Mouse (Mus musculus) stomach, postnatal 0 days (tissue): Measurements from ENCODE around the gene Xpr1.

Source experiments
- CTCF ChIP-seq: IDR thresholded peaks from 2 replicates; pipeline ENCODE4 v1.5.1; 2016; ENCODE audit warnings: antibody characterized with exemption, low read depth, mild to moderate bottlenecking, moderate library complexity
- EP300 ChIP-seq: optimal IDR thresholded peaks from 2 replicates; pipeline ENCODE3; 2016; ENCODE audit warnings: antibody characterized with exemption

DNA sequence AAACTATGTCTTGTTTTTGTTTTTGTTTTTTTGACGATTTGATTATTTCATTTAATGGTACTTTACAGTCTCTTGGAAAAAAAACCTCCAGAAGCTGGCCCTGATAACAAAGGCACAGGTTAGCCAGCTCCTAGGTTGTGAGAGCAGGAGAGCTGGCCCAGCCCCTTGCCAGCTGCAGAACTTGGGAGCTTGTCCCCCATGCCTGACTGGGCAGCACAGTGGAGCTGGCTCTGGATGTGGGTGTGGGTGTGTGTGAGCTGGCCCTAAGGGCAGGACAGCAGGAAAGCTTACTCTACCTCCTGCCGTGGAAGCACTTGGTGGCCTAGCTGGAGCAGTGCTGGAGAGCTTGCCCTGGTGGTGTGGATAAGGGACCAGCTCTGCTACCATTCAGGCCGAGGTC is 129.2 kb downstream of the Xpr1 start:
- TF ChIP-seq CTCF: no peak
- no peak for TF ChIP-seq EP300
